Mouse (Mus musculus) heart, embryonic 10.5 days (tissue): Measurements from ENCODE around the gene Kif28. TPM values are rescaled to one million over a fixed set of nuclear protein-coding genes. Genes with fewer than 3 reads are reported as not detected.
"Not testable (repeated sequence)": the region's sequence is repeated elsewhere in the genome, so short reads cannot be mapped to it uniquely, and the experiment has no call there.

Experiments used
- DNase-seq: peaks from one replicate; pipeline ENCODE4 v3.0.0-alpha.2; 2017; ENCODE audit warnings: low spot score
- H3K27ac ChIP-seq: fragments of 300-500 bp; sonication (generic); 2 replicates; pipeline ENCODE4 v1.5.1; 2016; ENCODE audit warnings: mild to moderate bottlenecking
- H3K27me3 ChIP-seq: fragments of 300-500 bp; sonication (generic); 2 replicates; pipeline ENCODE4 v1.6.1; 2016; ENCODE audit warnings: mild to moderate bottlenecking; ENCODE audit not compliant: poor library complexity, insufficient read depth, severe bottlenecking
- H3K36me3 ChIP-seq: fragments of 300-500 bp; sonication (generic); 2 replicates; pipeline ENCODE4 v1.6.1; 2016; ENCODE audit warnings: mild to moderate bottlenecking, moderate library complexity
- H3K4me1 ChIP-seq: fragments of 300-500 bp; sonication (generic); 2 replicates; pipeline ENCODE4 v1.6.1; 2016; ENCODE audit warnings: mild to moderate bottlenecking
- H3K4me3 ChIP-seq: fragments of 300-500 bp; sonication (generic); 2 replicates; pipeline ENCODE4 v1.5.1; 2016; ENCODE audit warnings: mild to moderate bottlenecking, moderate library complexity
- H3K9me3 ChIP-seq: fragments of 300-500 bp; sonication (generic); 2 replicates; pipeline ENCODE4 v1.6.1; 2016; ENCODE audit warnings: mild to moderate bottlenecking, moderate library complexity
- WGBS: fragments of 180-500 bp; shearing (Covaris S2); methylation state at CpG from one replicate; pipeline ENCODE4 v1.1.7; 2016; 5-methylcytosine and 5-hydroxymethylcytosine counted together
- polyA plus RNA-seq: library from polyadenylated mRNA; unstranded; fragments of >200 nt; fragmentation: Nextera tagmentation; extraction: Ambion mirVana; gene quantifications from 2 replicates; pipeline ENCODE4 v1.2.1, GENCODE M21; 2016

Kif28 gene
- polyA plus RNA-seq, 1 experiment from 2014 or later = 0.09 TPM

- DNase-seq = no peak
- Histone ChIP-seq H3K27me3 (no peaks in the 10 kb centered on the region), H3K36me3 (peaks cover 43% of the 10 kb centered on the region), H3K4me1 (peaks cover 13% of the 10 kb centered on the region; the same call in 1 of the 2 replicates), H3K4me3 (no peak overlapping the region), H3K27ac (no peak overlapping the region), H3K9me3 (no peaks in the 10 kb centered on the region)
- 89% methylated on average over 3 of the region's 3 CpGs for WGBS
These were observed 57.1 kb downstream of the Kif28 start for GRCm38 (mm10) chr1:179687966-179688365.

GRCm38 (mm10) chr1:179687305-179687704 lies 57.8 kb downstream of the Kif28 start:
- no peak for DNase-seq
- Histone ChIP-seq H3K4me1 (peaks cover 13% of the 10 kb centered on the region; the same call in 1 of the 2 replicates), H3K27ac (no peak overlapping the region), H3K4me3 (no peak overlapping the region), H3K27me3 (no peaks in the 10 kb centered on the region), H3K36me3 (peaks cover 47% of the 10 kb centered on the region), H3K9me3 (no peaks in the 10 kb centered on the region)
- 84% methylated on average over 1 of the region's 1 CpGs for WGBS

- H3K27ac ChIP-seq = no peak overlapping the region
- H3K4me1 ChIP-seq = peaks cover 13% of the 10 kb centered on the region; the same call in 1 of the 2 replicates
- no peak overlapping the region for H3K4me3 ChIP-seq
- H3K27me3 ChIP-seq = no peaks in the 10 kb centered on the region
- no peak for DNase-seq
- peaks cover 52% of the 10 kb centered on the region for H3K36me3 ChIP-seq
- no peaks in the 10 kb centered on the region for H3K9me3 ChIP-seq
- WGBS = 44% methylated on average over 5 of the region's 5 CpGs
These were observed 58.3 kb downstream of the Kif28 start for GRCm38 (mm10) chr1:179686781-179687180.

- peaks cover 55% of the 10 kb centered on the region for H3K36me3 ChIP-seq
- no peak overlapping the region for H3K27ac ChIP-seq
- H3K4me3 ChIP-seq = no peak overlapping the region
- peaks cover 13% of the 10 kb centered on the region; the same call in 1 of the 2 replicates for H3K4me1 ChIP-seq
- no peak for DNase-seq
- H3K27me3 ChIP-seq = no peaks in the 10 kb centered on the region
- no peaks in the 10 kb centered on the region for H3K9me3 ChIP-seq
- WGBS = 86% methylated on average over 6 of the region's 6 CpGs
These were observed 58.7 kb downstream of the Kif28 start for GRCm38 (mm10) chr1:179686348-179686747.

- H3K9me3 ChIP-seq, H3K4me1 ChIP-seq, H3K27me3 ChIP-seq, H3K27ac ChIP-seq, DNase-seq, H3K4me3 ChIP-seq: not testable (repeated sequence)
- 81% methylated on average over 10 of the region's 10 CpGs for WGBS
- H3K36me3 ChIP-seq = peaks cover 82% of the 10 kb centered on the region
These were observed 62.3 kb downstream of the Kif28 start for GRCm38 (mm10) chr1:179682753-179683152.

- Histone ChIP-seq H3K36me3 (peaks cover 81% of the 10 kb centered on the region), H3K4me3 (no peak overlapping the region), H3K9me3 (no peaks in the 10 kb centered on the region), H3K27ac (no peak overlapping the region), H3K27me3 (no peaks in the 10 kb centered on the region), H3K4me1 (no peaks in the 10 kb centered on the region)
- WGBS = 94% methylated on average over 4 of the region's 4 CpGs
- no peak for DNase-seq
These were observed 65.7 kb downstream of the Kif28 start for GRCm38 (mm10) chr1:179679326-179679725.

GRCm38 (mm10) chr1:179677031-179677430 lies 68.0 kb downstream of the Kif28 start:
- WGBS = 86% methylated on average over 2 of the region's 2 CpGs
- Histone ChIP-seq H3K4me3 (no peak overlapping the region), H3K27ac (no peak overlapping the region), H3K27me3 (no peaks in the 10 kb centered on the region), H3K36me3 (peaks cover 85% of the 10 kb centered on the region), H3K4me1 (no peaks in the 10 kb centered on the region), H3K9me3 (no peaks in the 10 kb centered on the region)
- no peak for DNase-seq

- no peaks in the 10 kb centered on the region for H3K9me3 ChIP-seq
- H3K4me3 ChIP-seq = no peak overlapping the region
- H3K36me3 ChIP-seq = peaks cover 75% of the 10 kb centered on the region
- no peak for DNase-seq
- 85% methylated on average over 3 of the region's 3 CpGs for WGBS
- no peak overlapping the region for H3K27ac ChIP-seq
- no peaks in the 10 kb centered on the region for H3K27me3 ChIP-seq
- H3K4me1 ChIP-seq = peaks cover under 1% of the 10 kb centered on the region; the same call in 1 of the 2 replicates
These were observed 70.7 kb downstream of the Kif28 start for GRCm38 (mm10) chr1:179674355-179674754.

GRCm38 (mm10) chr1:179668836-179669537 lies 76.1 kb downstream of the Kif28 start:
- no peaks in the 10 kb centered on the region for H3K9me3 ChIP-seq
- H3K36me3 ChIP-seq = peaks cover 31% of the 10 kb centered on the region
- whole genome bisulfite sequencing = 24% methylated on average over 12 of the region's 12 CpGs
- no peaks in the 10 kb centered on the region for H3K27me3 ChIP-seq
- peaks cover 14% of the 10 kb centered on the region for H3K4me1 ChIP-seq
- H3K27ac ChIP-seq = peak overlapping the region; percentile 96
- peak overlapping the region; percentile 95 for H3K4me3 ChIP-seq
- no peak for DNase-seq

- Histone ChIP-seq H3K27me3 (no peaks in the 10 kb centered on the region), H3K9me3 (no peaks in the 10 kb centered on the region), H3K4me1 (peaks cover 14% of the 10 kb centered on the region), H3K27ac (peak within 1 kb of the TSS; percentile 96), H3K4me3 (peak within 1 kb of the TSS; percentile 95), H3K36me3 (peaks cover 23% of the 10 kb centered on the region)
- WGBS = under 1% methylated on average over 84 of the region's 84 CpGs
- peak; percentile 91 for DNase-seq
These were observed 76.9 kb downstream of the Kif28 start, which contains the start of gene Sccpdh for GRCm38 (mm10) chr1:179668013-179668805. Gene Sccpdh, plus strand, starts transcription at chr1:179668210.

GRCm38 (mm10) chr1:179667450-179667849 lies 77.6 kb downstream of the Kif28 start:
- Histone ChIP-seq H3K4me1 (peaks cover 14% of the 10 kb centered on the region), H3K36me3 (peaks cover 16% of the 10 kb centered on the region), H3K9me3 (no peaks in the 10 kb centered on the region), H3K27ac (peak overlapping the region; percentile 96), H3K27me3 (no peaks in the 10 kb centered on the region), H3K4me3 (peak overlapping the region; percentile 95)
- no peak for DNase-seq
- 4% methylated on average over 7 of the region's 7 CpGs for WGBS

- H3K27ac ChIP-seq = peak overlapping the region; percentile 96; the same call in 1 of the 2 replicates
- DNase-seq = no peak
- peaks cover 11% of the 10 kb centered on the region for H3K36me3 ChIP-seq
- no peaks in the 10 kb centered on the region for H3K27me3 ChIP-seq
- WGBS = 79% methylated on average over 2 of the region's 2 CpGs
- no peaks in the 10 kb centered on the region for H3K9me3 ChIP-seq
- H3K4me1 ChIP-seq = peaks cover 14% of the 10 kb centered on the region
- H3K4me3 ChIP-seq = 0 out of 2 replicates have a peak overlapping the region, but pooled peaks have one; percentile 95
These were observed 78.1 kb downstream of the Kif28 start for GRCm38 (mm10) chr1:179666971-179667370.

GRCm38 (mm10) chr1:179664309-179664930 lies 80.7 kb downstream of the Kif28 start:
- Histone ChIP-seq H3K27me3 (no peaks in the 10 kb centered on the region), H3K36me3 (no peaks in the 10 kb centered on the region), H3K4me1 (peaks cover 14% of the 10 kb centered on the region), H3K9me3 (no peaks in the 10 kb centered on the region), H3K4me3 (no peak overlapping the region), H3K27ac (no peak overlapping the region)
- 80% methylated on average over 4 of the region's 4 CpGs for WGBS
- no peak for DNase-seq
